Mouse (Mus musculus): ENCODE measurements around the gene Serpind1. TPM values are rescaled to one million over a fixed set of nuclear protein-coding genes. Genes with fewer than 3 reads are reported as not detected.

Serpind1 gene
- polyA plus RNA-seq, 1 experiment from 2014 or later, result 5.8 TPM

DNA sequence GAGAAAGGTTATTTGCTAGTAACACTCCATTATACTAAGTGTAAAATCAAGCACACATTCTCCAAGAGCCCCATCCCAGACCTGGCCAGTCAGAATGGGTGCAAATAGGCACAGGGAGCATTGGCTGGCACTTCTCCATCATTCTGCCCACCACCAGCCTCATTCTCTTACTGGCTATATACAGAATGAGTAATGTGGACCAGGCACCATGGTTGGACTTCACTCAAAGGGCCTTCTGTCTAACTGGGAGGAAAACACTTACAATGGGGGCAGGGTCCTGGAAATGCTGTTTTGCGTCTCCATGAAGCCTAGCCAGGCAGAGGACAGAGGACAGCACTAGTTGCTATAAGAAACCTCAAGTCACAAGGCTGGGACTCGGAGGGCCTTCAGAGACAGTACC, 5.1 kb upstream of the Serpind1 start:
- WGBS, result 84% methylated on average over 2 of the region's 2 CpGs
- no peak overlapping the region for H3K4me2 ChIP-seq
- H3K9me3 ChIP-seq, result no peaks in the 10 kb centered on the region
- H3K27ac ChIP-seq, result no peak overlapping the region
- H3K4me1 ChIP-seq, result no peaks in the 10 kb centered on the region
- H3K27me3 ChIP-seq (replicated peaks), result no peaks in the 10 kb centered on the region
- H3K36me3 ChIP-seq (replicated peaks), result peaks cover 41% of the 10 kb centered on the region
- H3K9ac ChIP-seq, result no peak overlapping the region
- H3K4me3 ChIP-seq, result no peak overlapping the region
- ATAC-seq (replicated peaks), result no peak

DNA sequence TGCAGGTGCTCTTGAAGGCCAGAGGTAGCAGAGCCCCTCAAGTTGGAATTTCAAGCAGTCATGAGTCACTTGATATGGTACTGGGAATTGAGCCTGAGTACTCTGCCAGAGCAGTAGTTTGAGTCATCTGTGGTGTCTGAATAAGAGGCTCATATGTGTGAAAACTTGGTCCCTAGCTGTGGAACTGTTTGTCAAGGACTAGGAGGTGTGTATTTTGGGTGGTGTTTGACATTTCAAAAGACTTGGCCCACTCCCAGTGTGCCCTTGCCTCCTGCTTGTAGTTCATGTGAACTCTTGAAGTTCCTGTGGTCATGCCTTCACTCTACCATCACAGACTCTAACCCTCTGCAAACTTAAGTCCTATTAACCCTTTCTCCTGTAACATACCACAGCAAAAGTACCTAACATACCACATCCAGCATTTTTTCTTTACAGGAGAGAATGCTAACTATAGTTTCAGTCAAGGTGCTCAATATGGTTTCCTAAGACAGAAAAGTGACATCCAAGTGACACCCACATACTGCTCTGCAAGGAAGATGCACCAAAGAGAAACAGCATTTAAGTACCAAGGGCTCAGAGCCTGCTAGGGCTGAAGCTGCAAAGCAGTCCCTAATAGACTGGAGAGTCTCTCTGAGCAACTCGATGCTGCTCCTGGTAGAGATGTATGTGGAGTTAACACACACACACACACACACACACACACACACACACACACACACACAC, 1.2 kb upstream of the Serpind1 start:
- H3K4me1 ChIP-seq, result no peaks in the 10 kb centered on the region
- WGBS, result 93% methylated on average over 1 of the region's 1 CpGs
- no peaks in the 10 kb centered on the region for H3K27me3 ChIP-seq (replicated peaks)
- H3K27ac ChIP-seq, result no peak overlapping the region
- no peak for ATAC-seq (replicated peaks)
- no peaks in the 10 kb centered on the region for H3K9me3 ChIP-seq
- peaks cover 22% of the 10 kb centered on the region; the same call in 1 of the 2 replicates for H3K36me3 ChIP-seq (replicated peaks)
- H3K4me2 ChIP-seq, result no peak overlapping the region
- no peak overlapping the region for H3K4me3 ChIP-seq
- H3K9ac ChIP-seq, result no peak overlapping the region

DNA sequence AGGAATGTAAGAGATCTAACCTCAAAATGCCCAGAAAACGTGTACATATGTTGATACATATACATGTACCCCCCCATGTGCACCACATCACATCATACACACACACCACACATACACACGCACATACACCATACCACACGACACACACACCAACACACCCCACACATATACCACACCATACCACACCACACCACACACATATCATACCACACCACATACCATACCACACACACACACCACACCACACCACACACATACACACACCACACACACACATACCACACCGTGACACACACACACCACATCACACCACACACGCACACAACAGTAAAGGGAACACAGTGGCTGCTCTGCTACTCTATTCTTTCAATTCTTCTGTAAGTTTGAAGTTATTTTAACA, 684 bp downstream of the Serpind1 start:
- Histone ChIP-seq H3K9ac (no peak overlapping the region), H3K36me3 (replicated peaks) (peaks cover 15% of the 10 kb centered on the region; the same call in 1 of the 2 replicates), H3K9me3 (no peaks in the 10 kb centered on the region), H3K4me2 (no peak overlapping the region), H3K27ac (no peak overlapping the region), H3K27me3 (replicated peaks) (no peaks in the 10 kb centered on the region), H3K4me1 (no peaks in the 10 kb centered on the region), H3K4me3 (no peak overlapping the region)
- no peak for ATAC-seq (replicated peaks)
- WGBS, result 93% methylated on average over 5 of the region's 5 CpGs

DNA sequence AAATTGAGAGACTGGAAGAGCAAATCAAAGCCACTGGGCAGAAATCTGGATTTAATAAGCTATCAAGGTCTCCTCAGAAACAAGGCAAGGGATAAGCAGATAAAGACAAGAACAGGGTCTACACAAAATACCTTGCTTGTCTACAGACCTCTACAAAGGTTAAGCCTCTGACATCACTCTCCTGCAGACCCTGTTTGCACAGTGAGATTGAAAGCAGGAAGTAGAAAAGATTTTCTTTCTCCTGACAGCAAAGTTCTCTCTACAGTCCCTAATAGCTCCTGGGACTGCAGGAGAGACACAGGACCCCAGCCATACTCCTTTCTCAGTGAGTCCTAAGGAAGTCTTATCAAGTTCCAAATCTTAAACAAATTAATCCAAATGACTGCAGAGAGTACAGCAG, 3.4 kb downstream of the Serpind1 start:
- Histone ChIP-seq H3K27ac (no peak overlapping the region), H3K27me3 (replicated peaks) (no peaks in the 10 kb centered on the region), H3K36me3 (replicated peaks) (peaks cover 19% of the 10 kb centered on the region; the same call in 1 of the 2 replicates), H3K4me3 (no peak overlapping the region), H3K9ac (no peak overlapping the region), H3K4me2 (no peak overlapping the region), H3K9me3 (no peaks in the 10 kb centered on the region), H3K4me1 (no peaks in the 10 kb centered on the region)
- ATAC-seq (replicated peaks), result no peak

DNA sequence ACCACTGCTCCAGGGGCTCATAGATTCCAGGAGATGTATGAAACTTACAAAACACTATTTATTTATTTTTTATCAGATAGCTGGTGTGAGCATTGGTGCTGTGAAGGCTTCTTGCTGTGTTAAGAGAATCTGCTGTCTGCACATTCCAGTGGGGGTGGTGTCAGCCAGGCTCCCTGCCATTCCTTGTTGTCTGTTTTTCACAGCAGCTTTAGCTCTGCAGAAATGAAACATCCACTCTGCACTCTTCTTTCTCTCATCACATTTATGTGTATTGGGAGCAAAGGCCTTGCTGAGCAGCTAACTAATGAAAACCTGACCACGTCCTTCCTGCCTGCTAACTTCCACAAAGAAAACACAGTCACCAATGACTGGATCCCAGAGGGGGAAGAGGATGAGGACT, 4.9 kb downstream of the Serpind1 start:
- no peak overlapping the region for H3K27ac ChIP-seq
- H3K4me2 ChIP-seq, result no peak overlapping the region
- ATAC-seq (replicated peaks), result no peak
- no peaks in the 10 kb centered on the region for H3K9me3 ChIP-seq
- no peaks in the 10 kb centered on the region for H3K27me3 ChIP-seq (replicated peaks)
- H3K36me3 ChIP-seq (replicated peaks), result peaks cover 16% of the 10 kb centered on the region; the same call in 1 of the 2 replicates
- H3K9ac ChIP-seq, result no peak overlapping the region
- 81% methylated on average over 1 of the region's 1 CpGs for WGBS
- no peak overlapping the region for H3K4me3 ChIP-seq
- H3K4me1 ChIP-seq, result no peaks in the 10 kb centered on the region

DNA sequence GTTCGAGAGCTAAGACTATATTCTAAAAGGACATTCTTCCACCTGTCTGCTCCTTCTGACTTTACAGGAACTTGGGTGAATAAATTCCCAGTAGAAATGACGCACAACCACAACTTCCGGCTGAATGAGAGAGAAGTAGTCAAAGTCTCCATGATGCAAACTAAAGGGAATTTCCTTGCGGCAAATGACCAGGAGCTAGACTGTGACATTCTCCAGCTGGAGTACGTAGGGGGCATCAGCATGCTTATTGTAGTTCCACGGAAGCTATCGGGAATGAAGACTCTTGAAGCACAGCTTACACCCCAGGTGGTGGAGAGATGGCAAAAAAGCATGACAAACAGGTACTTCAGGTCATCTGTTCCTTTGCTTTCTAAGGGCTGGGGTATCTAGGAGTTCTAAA, 8.5 kb downstream of the Serpind1 start:
- Histone ChIP-seq H3K4me2 (no peak overlapping the region), H3K4me1 (no peaks in the 10 kb centered on the region), H3K36me3 (replicated peaks) (peaks cover 20% of the 10 kb centered on the region; the same call in 1 of the 2 replicates), H3K9ac (no peak overlapping the region), H3K9me3 (no peaks in the 10 kb centered on the region), H3K4me3 (no peak overlapping the region), H3K27ac (no peak overlapping the region), H3K27me3 (replicated peaks) (no peaks in the 10 kb centered on the region)
- ATAC-seq (replicated peaks), result no peak
- 85% methylated on average over 7 of the region's 7 CpGs for WGBS

DNA sequence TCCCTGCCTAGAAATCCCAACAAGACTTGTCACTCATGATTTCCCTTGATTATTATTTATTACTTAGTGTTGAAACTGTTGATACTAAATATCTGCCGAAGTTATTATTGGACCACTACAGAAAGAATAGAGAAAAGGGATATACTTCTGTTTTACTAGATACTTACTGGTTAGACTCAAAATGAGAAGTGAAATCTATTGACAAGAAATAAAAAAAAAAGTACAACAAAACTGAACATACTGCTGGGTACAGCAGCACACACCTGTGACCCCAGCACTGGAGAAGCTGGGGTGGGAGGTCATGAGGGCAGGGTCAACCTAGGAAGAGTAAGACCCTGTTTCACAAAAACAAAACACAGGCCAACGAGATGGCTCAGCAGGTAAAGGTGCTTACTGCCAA, 9.5 kb downstream of the Serpind1 start:
- peaks cover 20% of the 10 kb centered on the region; the same call in 1 of the 2 replicates for H3K36me3 ChIP-seq (replicated peaks)
- no peaks in the 10 kb centered on the region for H3K9me3 ChIP-seq
- H3K4me2 ChIP-seq, result no peak overlapping the region
- H3K4me3 ChIP-seq, result no peak overlapping the region
- ATAC-seq (replicated peaks), result no peak
- no peaks in the 10 kb centered on the region for H3K27me3 ChIP-seq (replicated peaks)
- H3K27ac ChIP-seq, result no peak overlapping the region
- H3K4me1 ChIP-seq, result no peaks in the 10 kb centered on the region
- H3K9ac ChIP-seq, result no peak overlapping the region
- 86% methylated on average over 2 of the region's 2 CpGs for WGBS

DNA sequence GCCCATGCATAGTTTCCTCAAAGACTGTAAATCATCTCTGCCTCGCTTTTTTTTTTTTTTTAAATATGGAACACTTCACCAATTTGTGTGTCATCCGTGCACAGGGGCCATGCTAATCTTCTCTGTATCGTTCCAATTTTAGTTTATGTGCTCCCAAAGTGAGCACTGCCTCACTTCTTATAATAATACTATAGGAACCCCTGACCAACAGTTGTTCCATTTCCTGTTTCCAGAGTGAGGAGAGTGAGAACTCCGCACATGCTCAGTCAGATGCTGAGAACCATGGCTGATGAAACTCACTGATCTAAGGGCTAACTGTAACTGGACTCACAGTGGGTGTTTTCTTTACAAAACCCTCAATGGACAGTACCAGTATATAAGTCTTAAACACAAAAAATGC, 10.7 kb downstream of the Serpind1 start:
- Histone ChIP-seq H3K4me3 (no peak overlapping the region), H3K27ac (no peak overlapping the region), H3K4me1 (no peaks in the 10 kb centered on the region), H3K36me3 (replicated peaks) (peaks cover 16% of the 10 kb centered on the region; the same call in 1 of the 2 replicates), H3K9ac (no peak overlapping the region), H3K27me3 (replicated peaks) (no peaks in the 10 kb centered on the region), H3K9me3 (no peaks in the 10 kb centered on the region), H3K4me2 (no peak overlapping the region)
- WGBS, result 98% methylated on average over 4 of the region's 4 CpGs
- ATAC-seq (replicated peaks), result no peak

DNA sequence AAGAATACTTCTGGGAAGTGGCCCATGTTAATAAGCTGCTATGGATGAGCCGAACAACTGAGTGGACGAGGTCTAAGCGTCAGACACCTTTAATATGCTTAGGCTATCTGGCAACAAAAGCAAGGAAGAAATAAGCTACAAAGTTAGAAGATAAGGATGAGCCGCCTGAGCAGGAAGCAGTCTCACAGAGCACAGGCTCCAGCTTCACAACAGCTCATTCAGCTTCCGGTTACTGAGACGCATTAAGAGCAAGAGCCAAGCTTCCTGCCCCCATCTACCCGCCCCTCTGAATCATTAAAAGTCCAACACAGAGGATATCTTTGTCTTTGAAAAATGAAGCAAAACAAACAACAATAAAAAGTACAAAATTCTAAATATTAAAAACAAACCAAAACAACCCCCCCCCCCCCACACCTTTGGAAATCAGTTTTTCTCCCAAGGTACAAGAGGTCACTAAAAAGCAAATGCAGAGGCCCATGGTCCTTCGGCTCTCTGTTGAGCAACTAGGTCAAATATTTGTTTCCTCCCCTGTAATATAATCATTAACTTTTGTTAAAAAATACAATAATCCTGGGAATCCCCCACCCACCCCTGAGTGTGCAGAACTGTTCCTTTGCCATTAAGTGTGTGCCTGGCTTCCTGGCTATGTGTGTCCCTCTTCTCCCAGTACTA, 14.1 kb downstream of the Serpind1 start:
- H3K27ac ChIP-seq, result no peak overlapping the region
- 93% methylated on average over 8 of the region's 8 CpGs for WGBS
- H3K36me3 ChIP-seq (replicated peaks), result peaks cover 33% of the 10 kb centered on the region
- no peak overlapping the region for H3K4me2 ChIP-seq
- no peak overlapping the region for H3K4me3 ChIP-seq
- H3K4me1 ChIP-seq, result no peaks in the 10 kb centered on the region
- no peaks in the 10 kb centered on the region for H3K27me3 ChIP-seq (replicated peaks)
- ATAC-seq (replicated peaks), result no peak
- H3K9me3 ChIP-seq, result no peaks in the 10 kb centered on the region
- no peak overlapping the region for H3K9ac ChIP-seq

DNA sequence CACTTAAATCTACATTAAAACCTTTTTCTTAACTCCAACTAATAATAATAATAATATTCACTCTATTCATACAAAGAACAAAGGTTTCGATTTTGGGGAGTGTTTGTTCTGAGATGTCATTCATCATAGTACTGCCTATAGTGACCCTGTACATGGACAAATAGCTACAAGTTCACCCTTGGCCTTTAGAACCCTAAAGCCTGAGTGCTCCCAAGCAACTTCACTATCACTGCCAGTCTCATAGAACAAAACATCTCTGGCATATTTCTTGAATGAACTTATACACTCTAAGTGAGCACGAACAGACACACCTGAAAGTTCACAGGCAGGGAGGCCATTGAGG, 14.6 kb downstream of the Serpind1 start:
- WGBS, result 90% methylated on average over 2 of the region's 2 CpGs
- Histone ChIP-seq H3K36me3 (replicated peaks) (peaks cover 37% of the 10 kb centered on the region), H3K9ac (no peak overlapping the region)

DNA sequence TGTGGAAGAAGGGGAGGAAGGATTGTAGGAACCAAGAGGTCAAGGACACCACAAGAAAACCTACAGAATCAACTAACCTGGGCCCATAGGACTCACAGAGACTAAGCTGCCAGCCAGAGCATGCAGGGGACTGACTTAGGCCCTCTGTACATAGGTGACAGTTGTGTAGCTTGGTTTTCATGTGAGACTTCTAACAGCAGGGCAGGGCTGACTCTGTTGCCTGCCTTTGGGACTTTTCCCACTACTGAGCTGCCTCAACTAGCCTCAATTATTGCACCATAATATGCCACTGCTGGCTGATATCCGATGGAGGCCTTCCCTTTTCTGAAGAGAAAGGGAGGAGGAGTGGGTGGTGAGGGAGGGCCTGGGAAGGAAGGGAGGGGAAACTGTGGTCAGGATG, 15.6 kb downstream of the Serpind1 start:
- Histone ChIP-seq H3K27ac (no peak overlapping the region), H3K4me1 (no peaks in the 10 kb centered on the region), H3K36me3 (replicated peaks) (peaks cover 45% of the 10 kb centered on the region), H3K4me3 (no peak overlapping the region), H3K4me2 (no peak overlapping the region), H3K9ac (no peak overlapping the region), H3K27me3 (replicated peaks) (no peaks in the 10 kb centered on the region), H3K9me3 (no peaks in the 10 kb centered on the region)
- 83% methylated on average over 1 of the region's 1 CpGs for WGBS
- no peak for ATAC-seq (replicated peaks)

More for the DNA sequence above, 14.6 kb downstream of the Serpind1 start:
- Histone ChIP-seq H3K9me3 (no peaks in the 10 kb centered on the region), H3K4me3 (no peak overlapping the region), H3K4me2 (no peak overlapping the region), H3K27me3 (replicated peaks) (no peaks in the 10 kb centered on the region), H3K4me1 (no peaks in the 10 kb centered on the region), H3K27ac (no peak overlapping the region)
- ATAC-seq (replicated peaks), result no peak

DNA sequence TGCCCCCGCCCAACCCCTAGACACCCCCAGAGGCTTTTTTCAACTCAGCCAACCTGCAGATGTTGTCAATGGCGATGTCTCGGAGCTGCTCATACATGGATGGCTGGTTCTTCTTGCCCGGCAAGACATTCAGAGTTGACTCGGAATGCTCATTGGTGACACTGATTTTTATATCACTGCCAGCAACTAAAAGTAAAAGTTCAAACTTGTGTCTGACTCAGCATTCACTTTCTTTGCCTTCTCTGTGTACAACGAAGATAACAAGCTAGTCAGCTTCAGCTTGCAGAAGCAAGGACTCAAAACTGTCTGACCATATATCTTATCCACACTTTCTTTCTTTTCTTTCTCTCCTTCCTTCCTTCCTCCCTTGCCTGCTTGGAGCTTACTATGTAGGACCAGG, 24.9 kb downstream of the Serpind1 start:
- H3K9me3 ChIP-seq, result no peaks in the 10 kb centered on the region
- H3K27ac ChIP-seq, result no peak overlapping the region
- no peak overlapping the region for H3K4me2 ChIP-seq
- no peaks in the 10 kb centered on the region for H3K4me1 ChIP-seq
- no peak for ATAC-seq (replicated peaks)
- H3K27me3 ChIP-seq (replicated peaks), result no peaks in the 10 kb centered on the region
- 94% methylated on average over 6 of the region's 6 CpGs for WGBS
- H3K9ac ChIP-seq, result no peak overlapping the region
- H3K36me3 ChIP-seq (replicated peaks), result peaks cover 50% of the 10 kb centered on the region
- no peak overlapping the region for H3K4me3 ChIP-seq

DNA sequence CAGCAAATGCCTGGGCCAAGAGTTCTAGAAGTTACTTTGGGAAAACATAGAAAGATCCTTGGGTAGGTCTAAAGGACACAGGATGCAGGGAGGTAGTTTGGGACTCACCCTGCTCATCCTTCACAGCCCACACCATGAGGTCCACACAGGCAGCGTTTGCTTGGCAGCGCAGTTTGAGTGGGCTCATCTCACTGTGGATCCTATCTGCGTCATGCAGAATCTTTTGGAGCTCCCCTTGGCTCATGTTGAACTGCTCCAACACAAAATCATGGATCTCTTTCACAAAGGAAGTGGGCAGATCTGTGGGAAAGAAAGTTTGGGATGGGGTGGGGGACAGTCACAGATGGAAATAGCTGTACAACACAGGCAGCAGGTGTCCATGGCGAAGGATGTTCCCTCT, 27.6 kb downstream of the Serpind1 start:
- Histone ChIP-seq H3K9ac (no peak overlapping the region), H3K27me3 (replicated peaks) (no peaks in the 10 kb centered on the region), H3K36me3 (replicated peaks) (peaks cover 43% of the 10 kb centered on the region), H3K4me1 (no peaks in the 10 kb centered on the region), H3K9me3 (no peaks in the 10 kb centered on the region), H3K4me3 (no peak overlapping the region), H3K4me2 (no peak overlapping the region), H3K27ac (no peak overlapping the region)
- no peak for ATAC-seq (replicated peaks)
- WGBS, result 96% methylated on average over 4 of the region's 4 CpGs
